Mouse (Mus musculus) CD4-positive, CD25-positive, alpha-beta regulatory T cell, adult 2 months (primary cell): ENCODE results near the gene Ccdc141.

Source experiments
- DNase-seq: peaks from one replicate; pipeline ENCODE4 v3.0.0-alpha.2; 2012; ENCODE audit warnings: low read depth, low spot score

Ccdc141 gene

GRCm38 (mm10) chr2:77174313-77174712 lies 3.9 kb upstream of the Ccdc141 start:
- no peak for DNase-seq

GRCm38 (mm10) chr2:77173821-77174220 lies 3.4 kb upstream of the Ccdc141 start:
- DNase-seq: no peak

- no peak for DNase-seq
These were observed 2.9 kb upstream of the Ccdc141 start for GRCm38 (mm10) chr2:77173366-77173765.

- no peak for DNase-seq
These were observed 1.8 kb upstream of the Ccdc141 start for GRCm38 (mm10) chr2:77172241-77172671.

GRCm38 (mm10) chr2:77171444-77172240 lies 1.2 kb upstream of the Ccdc141 start:
- no peak for DNase-seq

- DNase-seq: peak; percentile 45
These were observed 362 bp downstream of the Ccdc141 start for GRCm38 (mm10) chr2:77169916-77170632.

- no peak for DNase-seq
These were observed 1.2 kb downstream of the Ccdc141 start for GRCm38 (mm10) chr2:77169218-77169617.

- no peak for DNase-seq
These were observed 1.7 kb downstream of the Ccdc141 start for GRCm38 (mm10) chr2:77168781-77169180.

GRCm38 (mm10) chr2:77168081-77168685 lies 2.3 kb downstream of the Ccdc141 start:
- DNase-seq: no peak

GRCm38 (mm10) chr2:77166366-77166765 lies 4.1 kb downstream of the Ccdc141 start:
- no peak for DNase-seq

- DNase-seq: no peak
These were observed 5.8 kb downstream of the Ccdc141 start for GRCm38 (mm10) chr2:77164662-77165061.

GRCm38 (mm10) chr2:77163381-77163780 lies 7.1 kb downstream of the Ccdc141 start:
- no peak for DNase-seq

- no peak for DNase-seq
These were observed 8.3 kb downstream of the Ccdc141 start for GRCm38 (mm10) chr2:77162135-77162534.

- no peak for DNase-seq
These were observed 12.9 kb downstream of the Ccdc141 start for GRCm38 (mm10) chr2:77157546-77157945.

- DNase-seq: no peak
These were observed 16.4 kb downstream of the Ccdc141 start for GRCm38 (mm10) chr2:77154080-77154479.

GRCm38 (mm10) chr2:77151255-77151654 lies 19.2 kb downstream of the Ccdc141 start:
- DNase-seq: no peak

- no peak for DNase-seq
These were observed 20.9 kb downstream of the Ccdc141 start for GRCm38 (mm10) chr2:77149576-77149975.

- DNase-seq: no peak
These were observed 22.2 kb downstream of the Ccdc141 start for GRCm38 (mm10) chr2:77148215-77148614.

- DNase-seq: no peak
These were observed 23.5 kb downstream of the Ccdc141 start for GRCm38 (mm10) chr2:77146968-77147367.

GRCm38 (mm10) chr2:77146291-77146690 lies 24.1 kb downstream of the Ccdc141 start:
- no peak for DNase-seq

GRCm38 (mm10) chr2:77143536-77143935 lies 26.9 kb downstream of the Ccdc141 start:
- DNase-seq: no peak

GRCm38 (mm10) chr2:77138879-77139278 lies 31.6 kb downstream of the Ccdc141 start:
- no peak for DNase-seq
